Mouse (Mus musculus) spleen, adult 2 months (tissue): ENCODE data around the gene Flt3. TPM values are rescaled to one million over a fixed set of nuclear protein-coding genes. Genes with fewer than 3 reads are reported as not detected.

ENCODE experiments used
- DNase-seq, 2 experiments: peaks; one replicate each; pipeline versions ENCODE4 v3.0.0 to v3.0.0-alpha.2; 2012 to 2021; ENCODE audit warnings: low spot score in 2 of 2, low read depth in 1 of 2
- H3K27ac ChIP-seq: fragments of 200-500 bp; 2 replicates; pipeline ENCODE4 v1.5.1; 2012; ENCODE audit warnings: low read length, inconsistent platforms; ENCODE audit not compliant: insufficient read depth
- H3K27me3 ChIP-seq: fragments of 200-500 bp; 2 replicates; pipeline ENCODE4 v1.6.1; 2012; ENCODE audit warnings: mild to moderate bottlenecking, moderate library complexity, low read length, inconsistent platforms; ENCODE audit not compliant: control insufficient read depth, insufficient read depth
- H3K36me3 ChIP-seq: fragments of 200-500 bp; 2 replicates; pipeline ENCODE4 v1.6.1; 2012; ENCODE audit warnings: mild to moderate bottlenecking, low read length, inconsistent platforms; ENCODE audit not compliant: control insufficient read depth, insufficient read depth
- H3K4me1 ChIP-seq: fragments of 200-500 bp; 2 replicates; pipeline ENCODE4 v1.6.1; 2011; ENCODE audit warnings: inconsistent platforms; ENCODE audit not compliant: control insufficient read depth, insufficient read depth, insufficient read length
- H3K4me3 ChIP-seq: fragments of 200-500 bp; 2 replicates; pipeline ENCODE4 v1.5.1; 2011; ENCODE audit warnings: mild to moderate bottlenecking, inconsistent platforms; ENCODE audit not compliant: insufficient read depth, insufficient read length; ENCODE audit errors: extremely low read depth
- CTCF ChIP-seq: fragments of 200-500 bp; IDR thresholded peaks from 2 replicates; pipeline ENCODE4 v1.5.1; 2011; ENCODE audit warnings: mild to moderate bottlenecking, inconsistent platforms; ENCODE audit not compliant: insufficient read depth, insufficient read length, insufficient replicate concordance; ENCODE audit errors: extremely low read depth
- POLR2A ChIP-seq: fragments of 200-500 bp; IDR thresholded peaks from 2 replicates; pipeline ENCODE4 v1.6.1; 2011; ENCODE audit warnings: low read depth, low read length, inconsistent platforms
- WGBS: fragments of 180-500 bp; shearing (Covaris S2); methylation state at CpG from one replicate; pipeline ENCODE4 v1.1.7; 2018; 5-methylcytosine and 5-hydroxymethylcytosine counted together
- polyA plus RNA-seq: library from polyadenylated mRNA; depleted of rRNA; stranded (reverse); fragments of >200 nt; gene quantifications from 2 replicates; pipeline ENCODE4 v1.2.3, GENCODE M21; 2012

Gene Flt3
- polyA plus RNA-seq, 1 experiment, result 6.5 TPM

DNA sequence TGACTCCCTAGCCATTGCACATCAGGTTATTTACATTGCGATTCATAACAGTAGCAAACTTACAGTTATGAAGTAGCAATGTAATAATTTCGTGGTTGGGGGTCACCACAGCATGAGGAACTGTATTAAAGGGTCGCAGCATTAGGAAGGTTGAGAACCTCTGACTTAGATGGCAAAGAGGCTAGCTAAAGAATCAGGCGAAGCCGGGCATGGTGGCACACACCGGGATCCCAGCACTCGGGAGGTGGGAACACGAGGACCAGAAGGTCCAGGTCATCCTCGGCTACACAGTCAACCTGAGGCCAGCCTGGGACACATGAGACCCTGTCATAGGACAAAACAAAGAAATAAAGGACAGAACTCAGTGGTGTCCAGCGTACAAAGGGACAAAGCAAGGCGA, 70.3 kb downstream of the Flt3 start:
- no peak for DNase-seq
- TF ChIP-seq POLR2A (no peak), CTCF (no peak)
- no peak overlapping the region for H3K4me3 ChIP-seq
- H3K27ac ChIP-seq, result no peak overlapping the region
- no peaks in the 10 kb centered on the region for H3K4me1 ChIP-seq
- H3K36me3 ChIP-seq, result no peaks in the 10 kb centered on the region
- no peaks in the 10 kb centered on the region for H3K27me3 ChIP-seq
- 90% methylated on average over 11 of the region's 11 CpGs for WGBS

DNA sequence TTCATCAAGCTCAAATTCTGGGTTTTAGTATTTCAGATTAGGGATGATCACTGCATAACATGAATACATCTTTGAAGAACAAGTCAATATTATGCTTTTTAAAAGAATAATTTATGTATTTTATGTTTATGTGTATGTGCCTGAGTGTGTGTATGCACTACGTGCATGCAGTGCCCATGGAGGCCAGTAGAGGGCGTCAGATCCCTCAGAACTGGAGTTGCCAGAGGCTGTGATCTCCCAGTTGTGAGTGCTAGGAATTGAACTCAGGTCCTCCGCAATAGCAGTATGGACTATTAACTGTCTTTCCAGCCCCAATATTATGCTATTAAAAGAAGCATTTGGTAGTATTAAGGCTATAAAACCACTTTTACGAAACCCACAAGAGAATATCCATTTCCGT, 72.7 kb downstream of the Flt3 start:
- Histone ChIP-seq H3K36me3 (no peaks in the 10 kb centered on the region), H3K27ac (no peak overlapping the region), H3K4me3 (no peak overlapping the region), H3K4me1 (no peaks in the 10 kb centered on the region), H3K27me3 (no peaks in the 10 kb centered on the region)
- WGBS, result 94% methylated on average over 5 of the region's 5 CpGs
- TF ChIP-seq POLR2A, result no peak
- TF ChIP-seq CTCF, result no peak
- DNase-seq, result no peak

- TF ChIP-seq POLR2A, result no peak
- TF ChIP-seq CTCF, result no peak
- DNase-seq, result no peak
- Histone ChIP-seq H3K36me3 (no peaks in the 10 kb centered on the region), H3K4me1 (no peaks in the 10 kb centered on the region), H3K4me3 (no peak overlapping the region), H3K27me3 (no peaks in the 10 kb centered on the region), H3K27ac (no peak overlapping the region)
- WGBS, result 83% methylated on average over 11 of the region's 11 CpGs
Measured at GRCm38 (mm10) chr5:147325931-147326330, 74.4 kb downstream of the Flt3 start.

DNA sequence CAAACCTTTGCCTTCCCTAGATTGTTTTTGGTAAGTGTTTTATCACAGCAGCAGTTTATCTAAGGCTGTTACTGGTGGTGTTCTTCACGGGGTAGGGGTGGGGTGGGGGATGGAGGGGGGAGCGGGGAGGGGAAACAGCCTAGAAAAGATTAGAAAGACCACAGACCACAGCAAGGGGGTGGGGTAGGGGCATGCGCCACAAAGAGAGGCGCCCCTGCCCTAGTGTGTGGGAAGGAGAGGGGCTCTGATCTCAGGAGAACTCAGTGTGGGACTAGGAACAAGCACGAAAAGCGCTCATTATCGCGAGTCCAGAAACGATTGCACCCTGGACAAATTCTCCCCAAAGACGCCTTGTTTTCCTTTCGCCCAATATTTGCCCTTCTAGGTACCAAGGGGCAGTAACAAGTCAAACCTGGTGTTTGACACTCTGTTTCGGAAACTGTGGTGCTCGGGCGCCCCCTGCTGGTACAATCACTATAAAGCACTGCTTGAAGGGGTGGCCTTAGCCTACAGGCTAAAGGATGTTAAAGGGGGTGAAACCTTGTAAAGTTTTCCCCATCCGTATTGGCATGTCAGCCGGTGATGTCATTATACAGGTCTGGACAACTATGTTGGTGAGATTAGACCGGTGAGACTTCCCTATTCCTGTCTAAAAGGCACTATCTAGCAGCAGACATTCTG, 76.9 kb downstream of the Flt3 start:
- WGBS, result 5% methylated on average over 17 of the region's 17 CpGs
- H3K27ac ChIP-seq, result no peak overlapping the region
- DNase-seq, result peak; percentile 62 to 73

DNA sequence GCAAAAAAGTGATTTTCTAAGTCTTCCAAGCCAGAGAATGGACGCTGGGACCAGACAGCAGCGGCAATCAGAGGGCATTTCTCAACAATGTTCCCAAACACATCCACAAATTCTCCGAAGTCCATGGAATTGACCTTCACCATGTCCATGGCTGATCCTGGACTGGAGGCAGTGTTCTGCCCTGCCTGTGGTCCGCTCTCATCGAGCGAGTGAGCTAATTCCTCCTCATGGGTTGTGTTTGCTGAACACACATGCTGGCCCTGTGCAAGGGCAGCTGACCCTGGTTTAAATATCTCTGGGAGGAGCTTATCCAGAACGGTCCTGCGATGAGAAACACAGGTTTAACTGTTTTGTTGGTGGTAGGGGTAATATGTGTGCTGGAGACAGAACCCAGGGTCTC, 78.1 kb downstream of the Flt3 start, which contains the start of gene Urad:
Urad (minus strand) TSS at position 258 of the 400 bp plus-strand sequence.
- Histone ChIP-seq H3K36me3 (no peaks in the 10 kb centered on the region), H3K27me3 (no peaks in the 10 kb centered on the region), H3K27ac (no peak within 1 kb of the TSS), H3K4me3 (no peak within 1 kb of the TSS), H3K4me1 (no peaks in the 10 kb centered on the region)
- TF ChIP-seq POLR2A (no peak), CTCF (no peak)
- WGBS, result 80% methylated on average over 8 of the region's 8 CpGs
- DNase-seq, result no peak

More for the DNA sequence above, 76.9 kb downstream of the Flt3 start:
- H3K4me1 ChIP-seq, result no peaks in the 10 kb centered on the region
- no peaks in the 10 kb centered on the region for H3K27me3 ChIP-seq
- no peak for TF ChIP-seq POLR2A
- peak; percentile 66; the same call in 1 of the 2 replicates for TF ChIP-seq CTCF
- no peak overlapping the region for H3K4me3 ChIP-seq
- no peaks in the 10 kb centered on the region for H3K36me3 ChIP-seq

DNA sequence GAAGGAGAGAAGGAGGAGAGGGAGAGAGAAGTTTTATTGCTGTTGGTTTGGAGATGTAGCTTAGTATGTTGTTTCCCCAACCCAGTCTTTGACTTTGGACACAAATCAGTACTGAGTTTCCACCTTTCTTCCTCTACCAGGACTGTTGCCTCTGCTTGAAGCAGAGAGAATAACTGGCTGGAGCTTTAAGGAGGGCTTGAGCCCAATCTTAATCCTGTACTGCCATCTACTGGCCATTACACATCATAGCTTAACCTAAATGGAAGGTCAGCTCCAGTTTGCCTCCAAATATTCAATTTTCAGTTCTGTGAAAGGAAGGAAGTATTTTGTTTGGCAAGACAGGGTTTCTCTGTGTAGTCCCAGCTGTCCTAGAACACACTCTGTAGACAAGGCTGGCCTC, 80.6 kb downstream of the Flt3 start:
- no peaks in the 10 kb centered on the region for H3K4me1 ChIP-seq
- H3K4me3 ChIP-seq, result no peak overlapping the region
- TF ChIP-seq CTCF (peak; percentile 39; the same call in 1 of the 2 replicates), POLR2A (no peak)
- no peak overlapping the region for H3K27ac ChIP-seq
- no peaks in the 10 kb centered on the region for H3K36me3 ChIP-seq
- DNase-seq, result peak in 1 of 2 experiments; percentile 52
- H3K27me3 ChIP-seq, result peaks cover 5% of the 10 kb centered on the region; the same call in 1 of the 2 replicates

DNA sequence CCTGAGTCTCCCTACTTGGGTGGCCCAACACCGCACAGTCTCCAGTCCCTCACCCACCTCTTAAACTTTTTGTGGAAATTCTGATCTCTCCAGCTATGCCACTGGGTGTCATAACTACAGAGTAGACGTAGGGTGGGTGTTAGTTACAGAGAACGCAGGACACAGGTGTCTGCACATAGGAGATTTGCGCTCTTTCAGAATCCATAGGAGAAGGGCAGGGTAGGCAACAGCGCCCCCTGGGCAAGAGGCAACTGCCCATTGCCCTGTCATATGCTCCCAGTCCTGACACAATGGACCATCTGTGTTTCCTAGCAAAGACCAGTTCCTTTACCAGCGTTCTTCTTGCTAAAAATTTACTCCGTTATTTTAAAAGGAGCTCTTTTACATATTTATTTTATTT, 82.3 kb downstream of the Flt3 start:
- Histone ChIP-seq H3K27ac (no peak overlapping the region), H3K4me3 (no peak overlapping the region), H3K27me3 (peaks cover 10% of the 10 kb centered on the region), H3K36me3 (no peaks in the 10 kb centered on the region), H3K4me1 (no peaks in the 10 kb centered on the region)
- TF ChIP-seq CTCF (no peak), POLR2A (no peak)
- no peak for DNase-seq
- 43% methylated on average over 7 of the region's 7 CpGs for WGBS
